Mouse (Mus musculus) naive thymus-derived CD4-positive, alpha-beta T cell, adult 2 months (primary cell): ENCODE measurements around the gene Zan.

Experiments
- DNase-seq: peaks from one replicate; pipeline ENCODE4 v3.0.0-alpha.2; 2011; ENCODE audit warnings: low read depth

The Zan gene

GRCm38 (mm10) chr5:137351058-137351380 lies 125.8 kb downstream of the Zan start:
- DNase-seq, result no peak

GRCm38 (mm10) chr5:137350205-137351057 lies 126.4 kb downstream of the Zan start:
- no peak for DNase-seq

DNA sequence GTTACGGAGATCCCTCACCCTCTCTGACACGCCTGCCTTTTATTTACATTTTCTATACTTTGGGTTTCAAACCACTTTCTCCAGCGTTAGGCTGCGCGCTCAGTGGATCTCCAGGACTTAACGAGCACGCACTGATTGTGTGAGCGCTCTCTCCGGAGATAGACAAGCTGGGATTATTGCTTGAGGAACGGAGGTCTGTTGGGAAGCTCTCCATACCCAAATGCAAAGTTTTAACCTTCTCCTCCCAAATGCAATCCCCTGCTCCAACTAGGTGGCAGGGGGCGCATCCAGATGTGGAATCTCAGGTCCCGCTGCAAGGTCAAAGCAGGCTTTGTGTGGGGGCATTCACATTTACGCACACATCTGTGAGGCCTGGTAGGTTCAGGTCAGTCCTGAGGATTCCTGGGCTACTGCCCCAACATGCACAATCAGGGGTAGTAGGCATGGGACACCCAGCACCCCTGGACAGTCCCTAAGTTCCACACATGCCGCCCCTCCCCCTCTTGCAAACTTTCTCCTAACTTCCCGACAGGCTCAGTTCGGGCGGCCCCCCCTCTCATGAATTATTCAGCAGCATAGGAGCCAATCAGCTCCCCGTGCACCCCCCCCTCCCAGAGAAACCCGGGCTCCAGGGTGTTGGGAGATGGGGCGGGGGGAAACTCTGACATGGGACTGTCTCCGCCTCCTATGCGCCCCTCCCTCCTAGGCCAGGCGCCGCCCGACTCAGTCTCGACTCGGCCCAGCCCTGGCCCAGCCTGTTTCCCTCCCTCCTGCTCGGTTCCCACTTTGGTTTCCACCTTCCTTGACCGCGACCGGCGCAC lies 127.3 kb downstream of the Zan start, which contains the start of gene Ephb4:
Gene Ephb4 (plus strand): TSS at position 726 of the 821 bp plus-strand sequence.
- DNase-seq, result no peak

GRCm38 (mm10) chr5:137348482-137349383 lies 128.1 kb downstream of the Zan start:
- no peak for DNase-seq

GRCm38 (mm10) chr5:137347856-137348255 lies 129.0 kb downstream of the Zan start:
- no peak for DNase-seq

DNA sequence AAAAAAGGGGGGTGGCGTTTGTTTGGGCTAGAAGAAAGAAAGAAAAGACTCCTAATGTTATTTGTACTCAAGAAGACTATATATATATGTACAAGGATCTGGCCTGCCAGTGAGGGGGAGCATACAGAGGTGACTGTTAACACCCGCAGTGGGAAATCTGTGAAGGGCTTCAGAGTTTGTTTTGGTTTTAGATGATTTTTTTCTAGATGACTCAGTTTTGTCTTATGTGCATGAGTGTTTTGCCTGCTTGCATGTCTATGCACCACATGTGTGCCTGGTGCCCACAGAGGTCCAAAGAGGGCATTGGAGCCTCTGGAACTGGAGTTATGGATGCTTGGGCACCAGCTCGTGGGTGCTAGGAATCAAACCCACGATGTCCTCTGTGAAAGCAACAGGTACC lies 129.9 kb downstream of the Zan start:
- DNase-seq, result no peak

DNA sequence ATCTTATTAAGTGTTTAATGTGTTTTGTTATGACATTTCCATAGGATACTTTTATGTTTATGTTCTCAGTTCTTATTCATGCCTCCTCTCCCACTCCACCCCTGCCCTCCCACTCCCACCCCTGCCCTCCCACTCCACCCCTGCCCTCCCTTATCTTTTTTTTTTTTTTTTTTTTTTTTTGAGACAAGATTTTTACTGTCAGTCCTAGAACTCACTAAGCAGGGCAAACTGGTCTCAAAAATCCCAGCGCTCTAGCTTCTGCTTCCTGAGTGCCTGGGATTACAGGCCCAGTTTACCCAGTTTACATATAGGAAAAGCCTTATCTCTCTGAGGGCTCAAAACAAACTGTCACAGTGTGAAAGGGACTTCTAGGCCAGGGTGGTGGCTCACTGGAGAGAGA lies 130.5 kb downstream of the Zan start:
- no peak for DNase-seq

GRCm38 (mm10) chr5:137345821-137346220 lies 131.0 kb downstream of the Zan start:
- peak; percentile 34 for DNase-seq

GRCm38 (mm10) chr5:137343869-137344268 lies 133.0 kb downstream of the Zan start:
- no peak for DNase-seq

GRCm38 (mm10) chr5:137343412-137343811 lies 133.5 kb downstream of the Zan start:
- DNase-seq, result no peak

DNA sequence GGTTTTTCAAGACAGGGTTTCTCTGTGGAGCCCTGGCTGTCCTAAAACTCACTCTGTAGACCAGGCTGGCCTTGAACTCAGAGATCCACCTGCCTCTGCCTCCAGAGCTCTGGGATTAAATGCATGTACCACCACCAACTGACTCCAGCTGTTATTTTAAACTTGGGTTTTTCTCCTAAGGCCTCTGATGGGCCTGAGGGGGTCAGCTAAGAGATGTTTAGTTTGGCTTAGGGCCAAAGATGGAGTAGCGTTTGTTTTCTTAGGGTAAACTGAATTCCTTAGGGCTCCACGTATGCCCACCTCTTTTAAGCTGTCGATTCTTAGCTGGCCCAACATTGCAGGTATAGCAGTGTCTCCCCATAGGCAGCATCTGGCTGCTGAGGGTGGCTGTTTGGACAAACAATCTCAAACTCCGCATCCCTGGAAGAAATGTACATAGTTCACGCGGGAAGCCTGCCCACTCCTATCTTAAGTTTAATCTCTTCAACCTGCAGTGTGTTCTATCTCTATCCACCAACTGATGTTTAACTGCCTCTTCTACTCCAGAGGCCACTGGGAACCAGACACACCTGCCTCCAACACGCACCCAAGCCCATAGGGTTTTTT lies 134.4 kb downstream of the Zan start:
- DNase-seq, result no peak

GRCm38 (mm10) chr5:137340222-137340621 lies 136.6 kb downstream of the Zan start:
- DNase-seq, result no peak

DNA sequence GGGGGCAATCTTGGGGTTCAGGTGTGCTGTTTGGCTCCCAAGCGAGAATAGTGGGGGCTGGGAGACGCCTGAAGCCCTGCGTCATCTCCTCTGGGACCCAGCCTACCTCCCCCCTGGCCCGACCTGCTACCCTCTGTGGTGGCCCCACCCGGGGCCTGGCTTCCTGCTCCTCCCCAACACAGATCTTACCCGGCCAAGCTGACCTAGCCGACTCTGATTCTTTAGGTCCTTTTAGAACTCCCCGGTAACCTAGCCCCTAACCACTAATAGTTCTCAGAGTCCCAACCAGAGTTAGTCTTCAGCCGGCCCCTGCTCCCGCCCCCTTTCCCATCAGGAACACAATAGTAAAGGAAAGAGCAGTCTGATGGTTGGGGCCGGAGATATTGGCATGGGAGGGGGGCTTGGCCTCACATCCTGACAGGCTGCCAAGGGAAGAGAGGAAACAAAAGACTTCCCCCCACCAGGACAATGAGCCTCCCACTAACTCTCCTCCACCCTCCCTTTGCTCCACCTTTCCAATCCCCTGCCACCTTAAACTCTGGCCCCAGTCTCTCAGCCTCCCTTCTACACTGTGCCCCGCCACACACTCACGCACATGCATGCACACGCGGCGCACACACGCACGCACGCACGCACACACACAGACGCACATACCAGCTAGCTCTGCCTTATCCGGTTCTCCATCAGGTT lies 137.4 kb downstream of the Zan start:
- DNase-seq, result no peak

- no peak for DNase-seq
Observed at GRCm38 (mm10) chr5:137338663-137339289, 138.1 kb downstream of the Zan start.

DNA sequence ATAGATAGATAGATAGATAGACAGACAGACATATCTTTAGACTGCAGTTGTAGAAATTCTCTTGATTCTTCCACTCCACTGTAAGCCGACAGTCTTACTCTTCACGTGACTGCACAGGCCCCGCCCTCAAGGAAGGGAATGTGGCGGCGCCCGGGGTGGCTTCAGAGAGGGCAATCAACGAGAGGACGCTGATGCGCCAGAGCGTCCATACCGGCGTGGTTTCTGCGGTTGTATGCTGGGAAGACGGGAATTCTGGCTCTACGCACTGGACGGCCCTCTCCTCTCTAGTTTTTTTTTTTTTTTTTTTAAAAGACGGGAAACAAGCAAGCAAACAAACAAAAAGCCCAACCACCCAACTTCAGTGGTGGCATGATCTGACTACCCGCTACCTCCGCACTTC lies 138.6 kb downstream of the Zan start:
- peak; percentile 73 for DNase-seq

DNA sequence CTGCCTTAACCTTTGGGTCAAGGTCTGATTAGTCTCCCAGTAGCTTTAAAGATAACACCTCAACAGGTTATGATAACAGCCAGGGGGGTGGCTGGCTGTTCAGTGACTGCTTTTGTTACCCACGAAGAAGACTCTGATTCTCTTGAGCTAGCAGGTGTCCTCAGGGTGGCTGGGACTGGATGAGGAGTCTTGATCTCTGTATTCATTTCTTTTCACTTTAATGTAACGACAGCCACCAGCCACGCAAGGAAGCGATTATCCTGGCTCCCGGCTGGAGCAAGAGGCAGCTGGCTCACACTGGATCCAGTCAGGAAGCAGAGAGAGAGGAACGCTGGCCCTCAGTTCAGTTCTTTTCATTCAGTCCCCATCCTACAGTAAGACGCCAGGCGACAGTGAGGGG lies 139.7 kb downstream of the Zan start:
- no peak for DNase-seq

GRCm38 (mm10) chr5:137335066-137335465 lies 141.8 kb downstream of the Zan start:
- no peak for DNase-seq

DNA sequence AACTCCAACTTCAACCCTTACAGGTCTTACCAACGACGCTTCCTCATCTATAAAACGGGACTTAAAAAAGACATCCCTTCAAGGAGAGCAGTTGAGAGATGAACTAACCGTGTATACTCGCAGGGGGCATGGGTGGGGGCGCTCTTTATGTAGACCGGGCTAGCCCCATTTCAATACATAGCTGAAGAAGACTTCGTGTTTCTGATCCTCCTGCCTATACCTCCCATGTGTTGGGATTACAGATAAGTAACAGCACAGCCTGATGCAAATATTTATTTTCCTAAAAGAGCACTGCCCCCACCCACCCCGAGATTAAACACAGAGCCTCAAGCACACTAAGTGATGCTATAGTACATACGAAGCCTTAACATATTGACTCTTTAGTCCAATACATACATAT lies 142.5 kb downstream of the Zan start:
- no peak for DNase-seq

DNA sequence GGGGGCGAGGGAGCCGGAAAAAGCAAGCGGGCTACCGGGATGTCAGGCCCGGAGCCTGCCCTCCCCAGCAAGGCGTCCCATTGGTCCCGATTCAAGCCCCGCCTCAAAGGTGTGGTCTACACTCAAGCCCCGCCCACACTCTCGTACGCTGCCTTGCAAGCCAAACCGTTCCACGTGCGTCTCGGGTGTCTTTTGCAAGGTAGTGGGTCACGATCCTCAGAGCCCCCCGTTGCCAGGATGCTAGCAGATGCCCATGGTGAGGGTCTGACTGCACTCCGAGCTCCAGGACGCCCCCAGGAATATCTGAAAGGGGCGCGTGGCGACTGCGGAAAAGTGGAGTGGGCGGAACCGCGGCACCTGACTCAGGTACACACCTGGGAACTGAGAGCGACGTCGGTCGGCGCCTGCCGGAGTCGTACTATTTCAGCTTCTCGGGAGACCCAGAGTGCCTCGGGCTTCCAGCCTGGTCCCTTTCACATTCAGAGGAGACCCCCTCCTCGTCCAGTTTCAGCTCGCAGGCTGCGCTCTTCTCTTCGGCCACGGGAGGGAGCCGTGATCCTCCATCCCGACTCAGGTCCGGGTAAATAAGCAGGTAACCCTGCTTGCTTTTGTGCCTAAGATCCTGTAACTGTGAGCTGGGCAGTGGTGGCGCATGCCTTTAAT lies 143.2 kb downstream of the Zan start, which contains the start of gene Slc12a9:
Gene Slc12a9 (minus strand): TSS at position 86 of the 663 bp plus-strand sequence.
- DNase-seq, result peak; percentile 96
